Mouse (Mus musculus) liver, postnatal 0 days (tissue): ENCODE measurements around the gene Snx6. TPM values are rescaled to one million over a fixed set of nuclear protein-coding genes. Genes with fewer than 3 reads are reported as not detected.

Source experiments
- ATAC-seq: fragments of 200-750 bp; cut with Nextera tagmentation; 2 replicates; pipeline ENCODE4 v1.8.0; 2017; ENCODE audit warnings: mild to moderate bottlenecking, moderate library complexity
- DNase-seq: peaks from one replicate; pipeline ENCODE4 v3.0.0-alpha.2; 2016
- H3K27ac ChIP-seq: fragments of 300-500 bp; sonication (generic); 2 replicates; pipeline ENCODE4 v1.5.1; 2014; ENCODE audit warnings: antibody characterized with exemption, moderate library complexity, mild to moderate bottlenecking, low read depth
- H3K27me3 ChIP-seq: fragments of 300-500 bp; sonication (generic); 2 replicates; pipeline ENCODE4 v1.6.1; 2014; ENCODE audit warnings: low read length, control low read depth, mixed read lengths; ENCODE audit not compliant: insufficient read depth
- H3K36me3 ChIP-seq: fragments of 300-500 bp; sonication (generic); replicated peaks from 2 replicates; pipeline ENCODE4 v1.6.1; 2014; ENCODE audit warnings: mild to moderate bottlenecking, control low read depth, low read length, moderate library complexity, mixed read lengths; ENCODE audit not compliant: insufficient read depth
- H3K4me1 ChIP-seq: fragments of 300-500 bp; sonication (generic); 2 replicates; pipeline ENCODE4 v1.6.1; 2014; ENCODE audit warnings: antibody characterized with exemption, mild to moderate bottlenecking, control low read depth; ENCODE audit not compliant: insufficient read depth
- H3K4me2 ChIP-seq: fragments of 300-500 bp; sonication (generic); 2 replicates; pipeline ENCODE4 v1.6.1; 2014; ENCODE audit warnings: low read depth, mild to moderate bottlenecking, low read length, moderate library complexity, mixed read lengths
- H3K4me3 ChIP-seq: fragments of 300-500 bp; sonication (generic); 2 replicates; pipeline ENCODE4 v1.5.1; 2014; ENCODE audit warnings: low read depth, low read length
- H3K9ac ChIP-seq: fragments of 300-500 bp; sonication (generic); replicated peaks from 2 replicates; pipeline ENCODE4 v1.6.1; 2014; ENCODE audit warnings: mild to moderate bottlenecking, moderate library complexity
- H3K9me3 ChIP-seq: fragments of 300-500 bp; sonication (generic); 2 replicates; pipeline ENCODE4 v1.6.1; 2016; ENCODE audit warnings: mild to moderate bottlenecking, control low read depth, low read length, mixed read lengths
- CTCF ChIP-seq: sonication (generic); IDR thresholded peaks from 2 replicates; pipeline ENCODE4 v1.5.1; 2016; ENCODE audit warnings: antibody characterized with exemption, low read depth
- EP300 ChIP-seq: IDR thresholded peaks from 2 replicates; pipeline ENCODE4 v1.6.1; 2016; ENCODE audit warnings: antibody characterized with exemption, low read depth, mild to moderate bottlenecking
- WGBS: fragments of 180-500 bp; shearing (Covaris S2); extraction: QIAGEN DNeasy Blood & Tissue Kit; methylation state at CpG from one replicate; pipeline ENCODE4 v1.1.7; 2014; ENCODE audit not compliant: insufficient replicate concordance; 5-methylcytosine and 5-hydroxymethylcytosine counted together
- polyA plus RNA-seq: library from polyadenylated mRNA; unstranded; fragments of >200 nt; fragmentation: Nextera tagmentation; extraction: Ambion mirVana; gene quantifications from 2 replicates; pipeline ENCODE4 v1.2.1, GENCODE M21; 2015

Gene Snx6
- polyA plus RNA-seq, 1 experiment from 2014 or later, result 56.0 TPM

- no peak overlapping the region for H3K4me3 ChIP-seq
- DNase-seq, result no peak
- no peaks in the 10 kb centered on the region for H3K27me3 ChIP-seq
- H3K4me1 ChIP-seq, result peaks cover 11% of the 10 kb centered on the region
- no peak for TF ChIP-seq EP300
- TF ChIP-seq CTCF, result no peak
- no peaks in the 10 kb centered on the region for H3K36me3 ChIP-seq
- no peak overlapping the region; the same call in 1 of the 2 replicates for H3K27ac ChIP-seq
- no peak overlapping the region for H3K4me2 ChIP-seq
- H3K9me3 ChIP-seq, result no peaks in the 10 kb centered on the region
- ATAC-seq, result no peak
- 41% methylated on average over 6 of the region's 6 CpGs for WGBS
- H3K9ac ChIP-seq, result 0 out of 2 replicates have a peak overlapping the region, but pooled peaks have one; percentile 21
Measured at GRCm38 (mm10) chr12:54806131-54806530, 10.6 kb upstream of the Snx6 start.

GRCm38 (mm10) chr12:54805254-54806002, 9.9 kb upstream of the Snx6 start:
- ATAC-seq (no peak), DNase-seq (no peak)
- H3K4me3 ChIP-seq, result no peak overlapping the region
- no peaks in the 10 kb centered on the region for H3K9me3 ChIP-seq
- WGBS, result 72% methylated on average over 6 of the region's 6 CpGs
- H3K4me1 ChIP-seq, result peaks cover 11% of the 10 kb centered on the region
- no peak overlapping the region for H3K4me2 ChIP-seq
- H3K27ac ChIP-seq, result no peak overlapping the region
- H3K36me3 ChIP-seq, result no peaks in the 10 kb centered on the region
- no peaks in the 10 kb centered on the region for H3K27me3 ChIP-seq
- no peak overlapping the region for H3K9ac ChIP-seq
- TF ChIP-seq CTCF, result no peak

- 76% methylated on average over 3 of the region's 3 CpGs for WGBS
- no peaks in the 10 kb centered on the region for H3K36me3 ChIP-seq
- ATAC-seq (no peak), DNase-seq (no peak)
- no peak overlapping the region for H3K27ac ChIP-seq
- no peak overlapping the region for H3K4me2 ChIP-seq
- TF ChIP-seq CTCF (no peak), EP300 (no peak)
- peaks cover 11% of the 10 kb centered on the region for H3K4me1 ChIP-seq
- no peaks in the 10 kb centered on the region for H3K9me3 ChIP-seq
- no peak overlapping the region for H3K4me3 ChIP-seq
- no peak overlapping the region for H3K9ac ChIP-seq
- no peaks in the 10 kb centered on the region for H3K27me3 ChIP-seq
Measured at GRCm38 (mm10) chr12:54803531-54803930, 8.0 kb upstream of the Snx6 start.

- DNase-seq, result no peak
- no peak overlapping the region for H3K9ac ChIP-seq
- ATAC-seq, result no peak
- H3K4me2 ChIP-seq, result no peak overlapping the region
- no peaks in the 10 kb centered on the region for H3K27me3 ChIP-seq
- peaks cover 9% of the 10 kb centered on the region; the same call in 1 of the 2 replicates for H3K4me1 ChIP-seq
- H3K4me3 ChIP-seq, result no peak overlapping the region
- no peaks in the 10 kb centered on the region for H3K36me3 ChIP-seq
- H3K9me3 ChIP-seq, result no peaks in the 10 kb centered on the region
- no peak overlapping the region for H3K27ac ChIP-seq
- 88% methylated on average over 8 of the region's 8 CpGs for WGBS
- no peak for TF ChIP-seq CTCF
- TF ChIP-seq EP300, result no peak
Measured at GRCm38 (mm10) chr12:54796516-54797195, 1.2 kb upstream of the Snx6 start.

- Histone ChIP-seq H3K9me3 (no peaks in the 10 kb centered on the region), H3K27me3 (no peaks in the 10 kb centered on the region), H3K9ac (no peak overlapping the region), H3K36me3 (peaks cover 7% of the 10 kb centered on the region; the same call in 1 of the 2 replicates), H3K27ac (0 out of 2 replicates have a peak overlapping the region, but pooled peaks have one; percentile 0), H3K4me1 (peaks cover 15% of the 10 kb centered on the region), H3K4me2 (peak overlapping the region; percentile 97), H3K4me3 (peak overlapping the region; percentile 98)
- DNase-seq, result no peak
- no peak for ATAC-seq
- TF ChIP-seq EP300 (no peak), CTCF (no peak)
- WGBS, result 28% methylated on average over 3 of the region's 3 CpGs
Measured at GRCm38 (mm10) chr12:54794392-54794791, 1.1 kb downstream of the Snx6 start.

GRCm38 (mm10) chr12:54791465-54791864, 4.0 kb downstream of the Snx6 start:
- 79% methylated on average over 8 of the region's 8 CpGs for WGBS
- ATAC-seq (no peak), DNase-seq (no peak)
- Histone ChIP-seq H3K27me3 (no peaks in the 10 kb centered on the region), H3K9me3 (no peaks in the 10 kb centered on the region), H3K4me1 (peaks cover 16% of the 10 kb centered on the region), H3K36me3 (peaks cover 10% of the 10 kb centered on the region; the same call in 1 of the 2 replicates), H3K4me2 (no peak overlapping the region), H3K9ac (no peak overlapping the region), H3K27ac (no peak overlapping the region; the same call in 1 of the 2 replicates), H3K4me3 (no peak overlapping the region)
- TF ChIP-seq EP300 (no peak), CTCF (no peak)
